ENCODE assay signal across 14 mouse cellular contexts in genomic region chr9:108343835-108344234, GRCm38 (mm10). TPM values are rescaled to one million over a fixed set of nuclear protein-coding genes. Genes with fewer than 3 reads are reported as not detected.
DNase-seq lines count a peak whose midpoint lies in the region; ATAC-seq and TF ChIP-seq lines count a peak whose summit lies in the region.
"Had no signal": no experiment of that assay in that cellular context is flagged by ENCODE, and none has a peak within 500 bp of the region (broad histone marks: within the 10 kb centered on the region; RNA-seq: fewer than 3 reads in every experiment).

No protein-coding gene starts in this region.

- H3K27ac ChIP-seq in heart, embryonic 10.5 days: 0 out of 2 replicates have a peak overlapping the region, but pooled peaks have one; percentile 17
- H3K27ac ChIP-seq in intestine, postnatal 0 days (ENCODE audit: low read depth, low read length): peak overlapping the region; percentile 96; the same call in 1 of the 2 replicates
- H3K27ac ChIP-seq in liver, postnatal 0 days (ENCODE audit: low read depth): peak overlapping the region; percentile 100
- H3K27ac ChIP-seq: limb, embryonic 10.5 days; lung, embryonic 15.5 days; neural tube, embryonic 12.5 days had no signal

- H3K4me1 ChIP-seq in heart, embryonic 10.5 days: peaks cover 38% of the 10 kb centered on the region
- H3K4me1 ChIP-seq in intestine, postnatal 0 days (replicated peaks; ENCODE audit: control insufficient read depth, insufficient read depth, low read length): peaks cover 15% of the 10 kb centered on the region
- peaks cover 61% of the 10 kb centered on the region for H3K4me1 ChIP-seq in liver, postnatal 0 days (ENCODE audit: insufficient read depth)

- no peak for TF ChIP-seq CTCF in intestine, postnatal 0 days (IDR thresholded peaks at IDR 0.05; ENCODE audit: low read depth)
- TF ChIP-seq CTCF in liver, postnatal 0 days (IDR thresholded peaks at IDR 0.05; ENCODE audit: low read depth): no peak

- no peaks in the 10 kb centered on the region for H3K9me3 ChIP-seq in heart, embryonic 10.5 days
- no peaks in the 10 kb centered on the region for H3K9me3 ChIP-seq in intestine, postnatal 0 days (ENCODE audit: control insufficient read depth)
- no peaks in the 10 kb centered on the region for H3K9me3 ChIP-seq in liver, postnatal 0 days (ENCODE audit: low read length)
- H3K9me3 ChIP-seq: limb, embryonic 10.5 days; lung, embryonic 15.5 days; megakaryocyte, embryonic 14.5 days; neural tube, embryonic 12.5 days had no signal

- no peaks in the 10 kb centered on the region for H3K27me3 ChIP-seq in heart, embryonic 10.5 days (ENCODE audit: insufficient read depth, poor library complexity, severe bottlenecking)
- H3K27me3 ChIP-seq in intestine, postnatal 0 days (replicated peaks; ENCODE audit: control insufficient read depth, insufficient read depth, low read length): no peaks in the 10 kb centered on the region
- H3K27me3 ChIP-seq in liver, postnatal 0 days (ENCODE audit: insufficient read depth, low read length): no peaks in the 10 kb centered on the region
- H3K27me3 ChIP-seq: lung, embryonic 15.5 days; megakaryocyte, embryonic 14.5 days; neural tube, embryonic 12.5 days had no signal

- H3K4me3 ChIP-seq in heart, embryonic 10.5 days: no peak overlapping the region
- no peak overlapping the region for H3K4me3 ChIP-seq in intestine, postnatal 0 days (ENCODE audit: low read depth, low read length)
- H3K4me3 ChIP-seq in liver, postnatal 0 days (ENCODE audit: low read depth, low read length): no peak overlapping the region
- H3K4me3 ChIP-seq: limb, embryonic 10.5 days; lung, embryonic 15.5 days; megakaryocyte, embryonic 14.5 days; neural tube, embryonic 12.5 days had no signal

- peak; percentile 66 for TF ChIP-seq EP300 in liver, postnatal 0 days (IDR thresholded peaks at IDR 0.05; ENCODE audit: low read depth)

- WGBS in heart, embryonic 10.5 days: 93% methylated on average over 1 of the region's 1 CpGs
- WGBS in intestine, postnatal 0 days: 80% methylated on average over 1 of the region's 1 CpGs
- 90% methylated on average over 1 of the region's 1 CpGs for WGBS in liver, postnatal 0 days (ENCODE audit: insufficient replicate concordance)

- no peak for ATAC-seq in intestine, postnatal 0 days
- no peak for ATAC-seq in liver, postnatal 0 days
- ATAC-seq in inflammation-experienced regulatory T-cells, adult 6 months: no peak

- intact Hi-C loops in heart, postnatal 36 days (cut with DNase I): no loop called here

- no peak for DNase-seq in heart, embryonic 10.5 days (ENCODE audit: low spot score)
- DNase-seq in heart, postnatal 36 days: no peak
- peak; percentile 44 for DNase-seq in MEL-GATA-1-ER (ENCODE audit: extremely low read depth, low read depth)
- DNase-seq in liver, postnatal 0 days: no peak
- no peak for DNase-seq in cerebellum, postnatal 10 days
- DNase-seq: cerebellum, postnatal 36 days; kidney, adult 18-20 months; right cerebral cortex, postnatal 14 days had no signal

- no peak overlapping the region for H3K4me2 ChIP-seq in intestine, postnatal 0 days (replicated peaks; ENCODE audit: low read depth)
- peak overlapping the region; percentile 38; the same call in 1 of the 2 replicates for H3K4me2 ChIP-seq in liver, postnatal 0 days (ENCODE audit: low read depth, low read length)
- H3K4me2 ChIP-seq: lung, embryonic 15.5 days; neural tube, embryonic 12.5 days had no signal

- peaks cover 4% of the 10 kb centered on the region; the same call in 1 of the 2 replicates for H3K36me3 ChIP-seq in heart, embryonic 10.5 days
- peaks cover 3% of the 10 kb centered on the region; the same call in 1 of the 2 replicates for H3K36me3 ChIP-seq in intestine, postnatal 0 days (ENCODE audit: control insufficient read depth, insufficient read depth)
- H3K36me3 ChIP-seq in liver, postnatal 0 days (replicated peaks; ENCODE audit: insufficient read depth, low read length): peaks cover 17% of the 10 kb centered on the region
- H3K36me3 ChIP-seq: lung, embryonic 15.5 days; neural tube, embryonic 12.5 days had no signal

- no peak overlapping the region for H3K9ac ChIP-seq in intestine, postnatal 0 days (ENCODE audit: low read depth, low read length)
- no peak overlapping the region for H3K9ac ChIP-seq in liver, postnatal 0 days (replicated peaks)
- H3K9ac ChIP-seq: lung, embryonic 15.5 days; neural tube, embryonic 12.5 days had no signal

RNA-seq across cellular contexts. Expression of gene Usp4, which starts 3.8 kb away (rescaled TPM):
- polyA plus RNA-seq in heart, embryonic 10.5 days (2016; fragmentation: Nextera tagmentation; extraction: Ambion mirVana): 114 and 122 TPM in 2 replicates
- 10 to 100 TPM; 69.7 to 74.8 TPM for total RNA-seq in heart, postnatal 36 days (2021)
- 44.9 and 45.2 TPM in 2 replicates for polyA plus RNA-seq in intestine, postnatal 0 days (2015; fragmentation: Nextera tagmentation; extraction: Ambion mirVana)
- 35.9 and 38.2 TPM in 2 replicates for polyA plus RNA-seq in liver, postnatal 0 days (2015; fragmentation: Nextera tagmentation; extraction: Ambion mirVana)
- 100 to 1,000 TPM in 2 of 3 experiments, 10 to 100 TPM in 1; 91.3 to 131 (median 111) TPM for polyA plus RNA-seq in inflammation-experienced regulatory T-cells, adult 6 months (2017; shearing (Covaris generic))

RNA-seq across cellular contexts. Expression of gene Gpx1, which starts 5.1 kb away (rescaled TPM):
- polyA plus RNA-seq in heart, embryonic 10.5 days (2016; fragmentation: Nextera tagmentation; extraction: Ambion mirVana): 1,031 and 1,079 TPM in 2 replicates
- total RNA-seq in heart, postnatal 36 days (2021): 100 to 1,000 TPM; 103 to 108 TPM
- polyA plus RNA-seq in intestine, postnatal 0 days (2015; fragmentation: Nextera tagmentation; extraction: Ambion mirVana): 997 and 1,037 TPM in 2 replicates
- 3,657 and 3,917 TPM in 2 replicates for polyA plus RNA-seq in liver, postnatal 0 days (2015; fragmentation: Nextera tagmentation; extraction: Ambion mirVana)
- polyA plus RNA-seq in inflammation-experienced regulatory T-cells, adult 6 months (2017; shearing (Covaris generic)): 100 to 1,000 TPM; 489 to 506 (median 494) TPM

RNA-seq across cellular contexts. Expression of gene Tcta, which starts 37.9 kb away (rescaled TPM):
- polyA plus RNA-seq in heart, embryonic 10.5 days (2016; fragmentation: Nextera tagmentation; extraction: Ambion mirVana): 28.2 and 30.3 TPM in 2 replicates
- total RNA-seq in heart, postnatal 36 days (2021): 10 to 100 TPM; 59.3 to 62.3 TPM
- 48.6 and 50.4 TPM in 2 replicates for polyA plus RNA-seq in intestine, postnatal 0 days (2015; fragmentation: Nextera tagmentation; extraction: Ambion mirVana)
- 14.8 and 16.3 TPM in 2 replicates for polyA plus RNA-seq in liver, postnatal 0 days (2015; fragmentation: Nextera tagmentation; extraction: Ambion mirVana)
- 10 to 100 TPM in 2 of 3 experiments, 1 to 10 TPM in 1; 9.6 to 17.6 (median 14.8) TPM for polyA plus RNA-seq in inflammation-experienced regulatory T-cells, adult 6 months (2017; shearing (Covaris generic))

RNA-seq across cellular contexts. Expression of gene Rhoa, which starts 37.9 kb away (rescaled TPM):
- polyA plus RNA-seq in heart, embryonic 10.5 days (2016; fragmentation: Nextera tagmentation; extraction: Ambion mirVana): 277 and 285 TPM in 2 replicates
- 100 to 1,000 TPM; 237 to 241 TPM for total RNA-seq in heart, postnatal 36 days (2021)
- polyA plus RNA-seq in intestine, postnatal 0 days (2015; fragmentation: Nextera tagmentation; extraction: Ambion mirVana): 313 and 315 TPM in 2 replicates
- 163 and 165 TPM in 2 replicates for polyA plus RNA-seq in liver, postnatal 0 days (2015; fragmentation: Nextera tagmentation; extraction: Ambion mirVana)
- 100 to 1,000 TPM; 323 to 459 (median 386) TPM for polyA plus RNA-seq in inflammation-experienced regulatory T-cells, adult 6 months (2017; shearing (Covaris generic))

RNA-seq across cellular contexts. Expression of gene Amt, which starts 47.2 kb away (rescaled TPM):
- polyA plus RNA-seq in heart, embryonic 10.5 days (2016; fragmentation: Nextera tagmentation; extraction: Ambion mirVana): 15.3 and 16.1 TPM in 2 replicates
- 1 to 10 TPM; 4.0 to 5.2 TPM for total RNA-seq in heart, postnatal 36 days (2021)
- 4.5 and 4.8 TPM in 2 replicates for polyA plus RNA-seq in intestine, postnatal 0 days (2015; fragmentation: Nextera tagmentation; extraction: Ambion mirVana)
- polyA plus RNA-seq in liver, postnatal 0 days (2015; fragmentation: Nextera tagmentation; extraction: Ambion mirVana): 10.9 and 13.5 TPM in 2 replicates
- 1 to 10 TPM in 2 of 3 experiments, under 1 TPM in 1; 0.18 to 1.3 (median 1.1) TPM for polyA plus RNA-seq in inflammation-experienced regulatory T-cells, adult 6 months (2017; shearing (Covaris generic))

Comparison
In these comparisons a context has a peak if more than half of its experiments do, and no peak if none do; other contexts are left out.
1. H3K27ac ChIP-seq: peak in every context shown above with its lines; median percentile 100 in liver, postnatal 0 days; 96 in intestine, postnatal 0 days; 17 in heart, embryonic 10.5 days.